Mouse (Mus musculus) fat pad, adult 2 months (tissue): Measurements from ENCODE around the gene Paqr6.
"Not testable (repeated sequence)": the region's sequence is repeated elsewhere in the genome, so short reads cannot be mapped to it uniquely, and the experiment has no call there.

Experiments
- DNase-seq: peaks from one replicate; pipeline ENCODE4 v3.0.0-alpha.2; 2011; ENCODE audit warnings: low read depth, low spot score; ENCODE audit errors: extremely low read depth

Gene Paqr6

DNA sequence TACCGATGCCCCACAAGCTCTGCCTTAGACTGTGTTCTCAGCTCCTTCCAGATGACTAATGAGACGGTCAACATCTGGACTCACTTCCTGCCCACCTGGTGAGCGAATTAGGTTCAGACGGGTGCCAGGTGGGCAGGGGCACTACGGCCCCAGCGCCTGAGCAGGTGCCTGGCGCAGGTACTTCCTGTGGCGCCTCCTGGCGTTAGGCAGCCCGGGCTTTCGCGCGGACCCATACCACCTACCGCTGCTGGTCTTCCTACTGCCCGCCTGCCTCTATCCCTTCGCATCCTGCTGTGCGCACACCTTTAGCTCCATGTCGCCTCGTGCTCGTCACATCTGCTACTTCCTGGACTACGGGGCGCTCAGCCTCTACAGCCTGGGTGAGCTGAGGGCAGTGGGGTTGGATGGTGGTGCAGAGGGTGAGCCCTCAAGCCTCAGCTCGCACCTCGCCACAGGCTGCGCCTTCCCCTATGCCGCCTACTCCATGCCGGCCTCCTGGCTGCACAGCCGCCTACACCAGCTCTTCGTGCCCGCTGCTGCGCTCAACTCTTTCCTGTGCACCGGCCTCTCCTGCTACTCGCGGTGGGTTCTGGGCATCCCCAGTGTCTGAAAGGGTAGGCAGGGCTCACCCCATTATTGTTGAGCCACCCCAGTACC, 1.4 kb downstream of the Paqr6 start:
- no peak for DNase-seq

- DNase-seq = not testable (repeated sequence)
Measured at GRCm38 (mm10) chr3:88366830-88367428, 2.5 kb downstream of the Paqr6 start.

DNA sequence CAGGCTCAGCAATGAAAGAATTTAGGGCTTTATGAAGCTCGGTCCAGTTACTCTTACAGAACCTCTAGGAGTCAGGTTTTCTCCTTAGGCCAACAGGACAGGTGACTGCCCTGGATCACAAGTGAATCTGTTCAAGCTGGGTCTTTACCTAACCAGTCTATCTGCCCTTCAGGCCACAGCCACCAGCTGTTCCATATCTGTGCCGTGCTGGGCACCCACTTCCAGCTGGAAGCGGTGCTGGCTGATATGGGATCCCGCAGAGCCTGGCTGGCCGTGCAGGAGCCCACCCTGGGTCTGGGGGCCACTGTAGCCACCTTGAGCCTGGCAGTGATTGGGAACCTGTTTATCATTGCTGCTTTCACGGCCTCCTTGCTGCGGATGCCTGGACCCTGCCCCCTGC, 3.1 kb downstream of the Paqr6 start:
- DNase-seq = not testable (repeated sequence)

DNA sequence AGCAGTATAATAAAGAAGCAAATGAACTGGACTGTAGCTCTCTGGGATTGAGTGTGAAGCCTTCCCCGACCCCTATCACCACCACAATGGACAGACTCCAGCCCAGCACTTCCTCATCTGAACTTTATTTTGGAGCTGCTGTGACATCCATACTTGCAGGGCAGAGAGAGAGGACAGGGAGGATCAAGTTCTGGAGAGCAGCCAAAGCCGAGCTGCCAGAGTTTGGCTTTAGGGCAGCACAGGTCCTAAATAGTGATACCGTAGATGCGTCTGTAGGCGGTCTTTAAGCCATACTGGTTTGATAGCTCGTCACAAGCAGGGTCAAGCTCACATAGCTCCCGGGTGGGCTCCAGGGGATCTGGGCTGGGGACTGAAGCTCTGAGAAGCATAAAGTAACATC, 4.1 kb downstream of the Paqr6 start:
- DNase-seq = not testable (repeated sequence)

- DNase-seq = not testable (repeated sequence)
Measured at GRCm38 (mm10) chr3:88372643-88373042, 8.3 kb downstream of the Paqr6 start, which contains the start of gene Bglap3. Gene Bglap3 (minus strand): TSS chr3:88372743.

GRCm38 (mm10) chr3:88375750-88376626, 11.6 kb downstream of the Paqr6 start:
- not testable (repeated sequence) for DNase-seq

- not testable (repeated sequence) for DNase-seq
Measured at GRCm38 (mm10) chr3:88376644-88377043, 12.3 kb downstream of the Paqr6 start.

- DNase-seq = not testable (repeated sequence)
Measured at GRCm38 (mm10) chr3:88378599-88378998, 14.2 kb downstream of the Paqr6 start, which contains the start of gene Bglap2. Gene Bglap2 (minus strand): TSS chr3:88378699.

DNA sequence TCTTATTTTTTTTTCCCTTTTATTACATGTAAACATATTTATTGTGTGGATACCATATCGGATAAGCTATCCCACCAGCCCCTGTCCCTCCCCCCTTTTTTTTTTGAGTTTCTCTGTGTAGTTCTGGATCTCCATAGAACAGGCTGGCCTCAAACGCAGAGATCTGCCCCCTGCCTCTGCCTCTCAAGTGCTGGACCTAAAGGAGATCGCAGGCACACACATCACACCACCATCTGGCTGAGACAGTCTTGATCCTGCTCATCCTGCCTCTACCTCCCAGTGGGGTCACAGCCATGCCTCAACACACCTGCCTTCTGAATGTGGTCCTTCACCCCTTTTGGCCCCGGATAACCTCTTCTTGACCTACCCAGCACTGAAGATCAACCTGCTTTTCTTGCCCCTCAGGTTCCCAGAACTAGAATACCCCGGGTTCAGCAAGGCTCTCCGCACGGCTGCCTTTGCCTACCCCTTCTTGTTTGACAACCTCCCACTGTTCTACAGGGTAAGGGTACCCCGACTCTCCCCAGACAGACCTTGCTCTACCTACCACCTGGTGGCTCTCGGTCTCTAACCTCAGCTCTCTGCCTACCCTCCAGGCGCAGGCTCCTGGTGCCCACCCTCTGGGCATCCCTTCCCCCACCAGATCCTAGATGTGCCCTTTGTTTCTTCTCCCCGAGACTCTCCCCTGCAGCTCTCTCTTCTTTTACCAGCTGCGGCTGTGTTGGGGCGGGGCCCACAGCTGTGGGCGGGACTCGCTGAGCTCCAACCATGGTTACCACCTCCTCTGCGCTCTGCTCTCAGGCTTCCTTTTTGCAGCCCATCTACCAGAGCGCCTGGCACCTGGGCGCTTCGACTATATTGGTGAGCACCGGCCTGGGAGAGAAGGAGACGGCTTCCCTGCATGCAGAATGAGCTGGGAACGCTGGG, 17.3 kb downstream of the Paqr6 start:
- not testable (repeated sequence) for DNase-seq

- not testable (repeated sequence) for DNase-seq
Measured at GRCm38 (mm10) chr3:88382383-88382782, 18.0 kb downstream of the Paqr6 start.

GRCm38 (mm10) chr3:88384364-88384763, 20.0 kb downstream of the Paqr6 start, which contains the start of gene Bglap:
Gene Bglap (minus strand): TSS chr3:88384464.
- no peak for DNase-seq

DNA sequence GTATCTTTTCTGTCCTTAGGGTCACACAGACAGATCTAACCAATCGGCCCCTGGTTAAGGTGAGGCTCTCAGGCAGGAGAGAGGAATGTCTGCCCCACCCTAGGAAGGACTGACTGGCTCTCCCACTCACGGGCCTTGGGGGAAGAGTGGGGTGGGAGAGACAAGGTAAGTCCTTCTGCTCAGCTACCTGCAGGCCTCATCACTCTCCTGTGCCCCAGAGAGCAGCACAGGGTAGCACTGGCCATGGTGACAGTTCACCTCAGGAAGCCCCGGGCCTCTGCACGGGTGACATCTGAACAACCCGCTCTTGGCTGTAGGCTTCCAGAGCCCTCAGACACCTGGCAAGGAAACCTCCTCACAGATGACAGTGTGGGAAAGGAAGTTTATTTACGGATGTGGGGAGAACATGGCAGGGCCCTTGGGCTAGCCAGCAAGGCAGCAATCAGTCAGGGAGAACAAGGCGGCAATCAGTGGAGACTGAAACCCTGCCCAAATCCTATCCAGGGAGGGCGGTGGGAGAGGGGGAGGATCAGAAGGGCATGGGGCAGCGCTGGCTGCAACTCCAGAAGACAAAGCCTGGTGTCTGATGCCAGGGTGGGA, 29.5 kb downstream of the Paqr6 start:
- DNase-seq = no peak

DNA sequence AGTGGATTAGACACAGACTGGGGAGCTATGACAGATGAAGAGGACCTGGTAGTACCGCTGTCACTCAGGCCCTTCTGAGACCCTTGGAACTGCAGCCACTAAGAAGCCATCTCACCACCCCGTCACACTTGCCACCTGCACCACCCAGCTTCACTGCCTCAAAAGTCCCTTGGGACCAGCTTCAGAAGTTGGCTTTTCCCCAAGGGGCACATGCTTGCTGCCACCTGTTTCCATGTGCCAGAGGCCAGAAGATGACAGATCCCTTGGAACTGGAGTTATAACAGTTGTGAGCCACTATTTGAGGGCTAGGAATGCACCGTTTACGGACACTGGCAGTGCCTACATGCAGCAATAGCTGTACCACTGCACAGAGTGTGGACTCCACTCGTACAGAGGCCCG, 30.9 kb downstream of the Paqr6 start:
- DNase-seq = no peak

GRCm38 (mm10) chr3:88395742-88396141, 31.4 kb downstream of the Paqr6 start:
- DNase-seq = no peak

DNA sequence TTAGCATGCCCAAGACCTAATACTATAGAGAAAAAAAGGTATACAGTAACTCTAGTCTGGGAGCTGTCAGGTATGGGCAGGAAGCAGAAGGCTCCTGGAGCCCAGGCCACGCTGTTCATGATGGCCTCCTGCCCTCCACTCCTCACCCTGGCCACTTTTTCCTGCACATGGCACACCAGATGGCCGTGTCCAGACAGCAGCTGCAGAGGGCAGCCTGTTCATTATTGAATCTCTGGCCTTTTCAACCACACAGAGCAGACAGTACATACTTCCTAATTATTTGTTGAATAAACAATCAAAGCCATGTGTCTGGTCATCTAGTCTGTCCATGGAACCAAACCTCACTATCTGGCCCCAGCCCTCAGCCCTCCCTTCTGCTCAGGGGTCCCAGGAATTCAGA, 34.3 kb downstream of the Paqr6 start:
- no peak for DNase-seq

- no peak for DNase-seq
Measured at GRCm38 (mm10) chr3:88403522-88404230, 39.3 kb downstream of the Paqr6 start.

GRCm38 (mm10) chr3:88407090-88407489, 42.7 kb downstream of the Paqr6 start:
- peak; percentile 28 for DNase-seq

DNA sequence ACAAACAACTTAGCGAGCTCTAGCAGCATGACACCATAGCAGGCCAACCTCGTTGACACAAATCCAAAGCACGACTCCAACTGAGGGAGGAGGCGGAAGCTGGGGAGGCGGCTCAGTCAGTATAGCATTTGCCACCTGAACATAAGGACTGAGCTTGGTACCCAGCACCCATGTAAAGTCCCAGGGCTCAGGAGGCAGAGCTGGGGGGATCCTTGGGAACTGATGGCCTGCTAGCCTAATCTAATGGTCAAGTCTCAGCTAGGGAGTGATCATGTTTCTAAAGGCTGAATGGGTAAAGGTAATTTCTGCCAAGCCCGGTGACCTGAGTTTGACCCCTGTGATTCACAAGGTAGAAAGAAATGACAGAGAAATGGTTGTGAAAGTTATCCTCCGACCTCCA, 43.1 kb downstream of the Paqr6 start:
- DNase-seq = no peak

DNA sequence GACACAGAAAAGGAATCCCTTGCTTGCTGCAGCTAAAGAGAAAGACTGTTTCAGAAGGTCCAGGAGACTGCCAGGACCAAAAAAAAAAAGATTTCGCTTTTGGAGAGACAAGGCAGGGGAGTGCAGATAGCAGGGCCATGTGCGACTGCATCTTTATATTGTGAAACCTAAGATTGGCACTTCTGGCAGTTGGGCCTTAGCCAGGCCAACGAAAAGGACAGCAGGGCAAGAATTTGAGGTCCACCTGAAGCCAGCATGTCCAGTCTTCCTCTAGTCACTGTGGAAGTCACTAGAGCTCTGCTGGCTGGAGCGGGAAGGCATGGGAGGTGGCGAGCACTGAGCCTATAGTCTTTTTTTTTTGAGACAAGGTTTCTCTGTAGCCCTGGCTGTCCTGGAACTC, 44.6 kb downstream of the Paqr6 start:
- no peak for DNase-seq
